Mouse (Mus musculus) stomach, postnatal 0 days (tissue): ENCODE data around the gene Duox1. TPM values are rescaled to one million over a fixed set of nuclear protein-coding genes. Genes with fewer than 3 reads are reported as not detected.
A peak's percentile ranks its signal among the peaks of the same experiment; 100 is the strongest.
"Not testable (repeated sequence)": the region's sequence is repeated elsewhere in the genome, so short reads cannot be mapped to it uniquely, and the experiment has no call there.

ENCODE experiments used
- ATAC-seq: fragments of 200-750 bp; cut with Nextera tagmentation; 2 replicates; pipeline ENCODE4 v1.8.0; 2017; ENCODE audit not compliant: low FRiP score, low TSS enrichment
- DNase-seq: peaks from one replicate; pipeline ENCODE4 v3.0.0-alpha.2; 2016; ENCODE audit warnings: low spot score
- H3K27ac ChIP-seq: fragments of 300-500 bp; sonication (generic); replicated peaks from 2 replicates; pipeline ENCODE4 v1.5.1; 2014; ENCODE audit warnings: mild to moderate bottlenecking, control low read depth
- H3K27me3 ChIP-seq: fragments of 300-500 bp; sonication (generic); 2 replicates; pipeline ENCODE4 v1.6.1; 2014; ENCODE audit warnings: low read length; ENCODE audit not compliant: control insufficient read depth, insufficient read depth
- H3K36me3 ChIP-seq: fragments of 300-500 bp; sonication (generic); 2 replicates; pipeline ENCODE4 v1.6.1; 2014; ENCODE audit warnings: low read length, mixed read lengths; ENCODE audit not compliant: control insufficient read depth, insufficient read depth
- H3K4me1 ChIP-seq: fragments of 300-500 bp; sonication (generic); replicated peaks from 2 replicates; pipeline ENCODE4 v1.6.1; 2014; ENCODE audit warnings: antibody characterized with exemption; ENCODE audit not compliant: control insufficient read depth, insufficient read depth
- H3K4me2 ChIP-seq: fragments of 300-500 bp; sonication (generic); replicated peaks from 2 replicates; pipeline ENCODE4 v1.6.1; 2014; ENCODE audit warnings: low read depth, mild to moderate bottlenecking, control low read depth, moderate library complexity
- H3K4me3 ChIP-seq: fragments of 300-500 bp; sonication (generic); 2 replicates; pipeline ENCODE4 v1.5.1; 2014; ENCODE audit warnings: low read depth, low read length, control low read depth
- H3K9ac ChIP-seq: fragments of 300-500 bp; sonication (generic); 2 replicates; pipeline ENCODE4 v1.6.1; 2014; ENCODE audit warnings: mild to moderate bottlenecking, low read length, control low read depth, mixed read lengths
- H3K9me3 ChIP-seq: fragments of 300-500 bp; sonication (generic); 2 replicates; pipeline ENCODE4 v1.6.1; 2016; ENCODE audit warnings: low read length; ENCODE audit not compliant: control insufficient read depth
- CTCF ChIP-seq: IDR thresholded peaks from 2 replicates; pipeline ENCODE4 v1.5.1; 2016; ENCODE audit warnings: antibody characterized with exemption, low read depth, mild to moderate bottlenecking, moderate library complexity
- EP300 ChIP-seq: optimal IDR thresholded peaks from 2 replicates; pipeline ENCODE3; 2016; ENCODE audit warnings: antibody characterized with exemption
- WGBS: fragments of 180-500 bp; shearing (Covaris S2); extraction: QIAGEN DNeasy Blood & Tissue Kit; methylation state at CpG from one replicate; pipeline ENCODE4 v1.1.7; 2014; 5-methylcytosine and 5-hydroxymethylcytosine counted together
- polyA plus RNA-seq: library from polyadenylated mRNA; unstranded; fragments of >200 nt; fragmentation: Nextera tagmentation; extraction: Ambion mirVana; gene quantifications from 2 replicates; pipeline ENCODE4 v1.2.1, GENCODE M21; 2015

Gene Duox1
- polyA plus RNA-seq, 1 experiment from 2014 or later: 3.5 TPM

DNA sequence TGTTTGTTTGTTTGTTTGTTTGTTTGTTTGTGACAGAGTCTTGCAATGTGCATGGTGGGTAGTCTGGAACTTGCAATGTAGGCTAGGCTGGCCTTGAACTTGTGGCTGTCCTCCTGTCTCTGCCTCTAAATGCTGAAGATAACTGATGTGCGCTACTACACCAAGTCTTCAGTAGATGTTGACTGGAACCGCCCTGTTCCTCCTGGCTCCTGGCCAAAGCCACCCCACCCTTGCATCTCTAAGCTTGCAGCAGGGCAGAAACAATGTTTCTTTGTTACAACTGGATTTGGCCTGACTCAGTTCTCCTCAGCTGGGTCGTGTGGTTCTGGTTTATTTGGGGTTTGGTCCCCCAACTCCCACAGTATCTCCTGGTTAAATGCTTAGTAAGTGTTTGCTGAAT lies 18.7 kb downstream of the Duox1 start:
- ATAC-seq: peak; percentile 34

DNA sequence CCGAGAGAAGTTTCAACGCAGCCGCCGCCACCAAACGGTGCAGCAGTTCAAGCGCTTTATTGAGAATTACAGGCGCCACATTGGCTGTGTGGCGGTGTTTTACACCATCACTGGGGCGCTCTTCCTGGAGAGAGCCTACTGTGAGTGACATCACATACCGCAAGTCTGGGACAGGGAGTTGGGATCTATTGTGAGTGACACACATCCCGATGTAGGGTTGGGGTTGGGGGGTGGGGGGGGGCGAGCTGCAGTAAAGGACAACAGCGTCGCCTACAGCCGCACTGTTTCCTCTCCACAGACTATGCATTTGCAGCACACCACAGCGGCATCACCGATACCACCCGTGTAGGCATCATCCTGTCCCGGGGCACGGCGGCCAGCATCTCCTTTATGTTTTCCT lies 21.8 kb downstream of the Duox1 start:
- ATAC-seq: no peak
- no peak overlapping the region for H3K27ac ChIP-seq
- no peaks in the 10 kb centered on the region for H3K9me3 ChIP-seq
- 60% methylated on average over 21 of the region's 21 CpGs for WGBS
- no peaks in the 10 kb centered on the region for H3K4me1 ChIP-seq
- TF ChIP-seq CTCF (no peak), EP300 (no peak)
- DNase-seq: no peak
- H3K4me2 ChIP-seq: no peak overlapping the region
- H3K4me3 ChIP-seq: no peak overlapping the region
- H3K27me3 ChIP-seq: no peaks in the 10 kb centered on the region; the same call in 1 of the 2 replicates
- H3K36me3 ChIP-seq: no peaks in the 10 kb centered on the region
- no peak overlapping the region for H3K9ac ChIP-seq

More for the DNA sequence above, 18.7 kb downstream of the Duox1 start:
- no peak overlapping the region for H3K27ac ChIP-seq
- H3K4me3 ChIP-seq: no peak overlapping the region
- WGBS: 36% methylated on average over 3 of the region's 3 CpGs
- H3K9ac ChIP-seq: no peak overlapping the region
- no peaks in the 10 kb centered on the region; the same call in 1 of the 2 replicates for H3K27me3 ChIP-seq
- H3K9me3 ChIP-seq: no peaks in the 10 kb centered on the region
- H3K4me2 ChIP-seq: no peak overlapping the region
- no peaks in the 10 kb centered on the region for H3K4me1 ChIP-seq
- TF ChIP-seq CTCF: no peak
- TF ChIP-seq EP300: no peak
- DNase-seq: peak; percentile 65
- no peaks in the 10 kb centered on the region for H3K36me3 ChIP-seq

DNA sequence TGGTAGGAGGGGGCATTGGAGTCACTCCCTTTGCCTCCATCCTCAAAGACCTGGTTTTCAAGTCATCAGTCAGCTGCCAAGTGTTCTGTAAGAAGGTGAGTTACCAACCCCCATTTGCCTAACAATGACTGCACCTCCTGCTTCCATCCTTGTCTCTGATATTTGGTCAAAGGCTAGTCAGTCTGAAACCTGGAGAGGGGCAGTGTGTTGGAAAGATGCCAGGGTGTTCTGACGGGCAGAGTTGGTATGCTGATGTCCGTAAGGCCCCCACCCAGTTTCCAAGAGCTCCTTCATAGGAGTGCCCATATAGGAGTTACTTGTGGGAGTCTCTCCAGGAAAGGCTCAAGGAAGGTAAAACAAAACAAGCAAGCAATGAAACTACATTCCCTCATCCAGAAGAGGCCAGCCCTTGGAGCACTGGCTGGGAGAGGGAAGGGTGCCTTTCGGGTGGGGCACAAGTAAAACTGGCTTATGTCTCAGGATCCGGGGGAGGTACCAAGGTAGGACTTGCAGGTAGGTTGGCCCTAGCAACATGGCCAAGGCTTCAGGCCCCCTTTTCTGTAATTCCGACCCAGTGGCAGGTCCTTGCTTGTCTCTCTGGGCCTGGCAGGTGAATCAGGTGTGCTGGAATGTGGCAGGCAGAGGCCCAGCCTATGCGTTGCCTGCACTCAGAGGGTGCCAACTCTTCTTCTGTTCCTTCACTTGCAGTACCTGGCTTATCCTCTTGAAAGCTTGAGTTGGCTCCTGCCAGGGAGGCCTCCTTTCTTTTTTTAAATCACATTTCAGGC lies 29.8 kb downstream of the Duox1 start:
- Histone ChIP-seq H3K27me3 (no peaks in the 10 kb centered on the region), H3K4me2 (no peak overlapping the region), H3K36me3 (no peaks in the 10 kb centered on the region), H3K4me1 (0 out of 2 replicates have a peak, but pooled peaks cover 2% of the 10 kb centered on the region), H3K27ac (peak overlapping the region; percentile 75), H3K4me3 (no peak overlapping the region), H3K9me3 (no peaks in the 10 kb centered on the region), H3K9ac (no peak overlapping the region)
- peak; percentile 55 for ATAC-seq
- peak; percentile 48 for TF ChIP-seq CTCF
- TF ChIP-seq EP300: peak; percentile 73
- peak; percentile 29 for DNase-seq
- 70% methylated on average over 6 of the region's 6 CpGs for WGBS

DNA sequence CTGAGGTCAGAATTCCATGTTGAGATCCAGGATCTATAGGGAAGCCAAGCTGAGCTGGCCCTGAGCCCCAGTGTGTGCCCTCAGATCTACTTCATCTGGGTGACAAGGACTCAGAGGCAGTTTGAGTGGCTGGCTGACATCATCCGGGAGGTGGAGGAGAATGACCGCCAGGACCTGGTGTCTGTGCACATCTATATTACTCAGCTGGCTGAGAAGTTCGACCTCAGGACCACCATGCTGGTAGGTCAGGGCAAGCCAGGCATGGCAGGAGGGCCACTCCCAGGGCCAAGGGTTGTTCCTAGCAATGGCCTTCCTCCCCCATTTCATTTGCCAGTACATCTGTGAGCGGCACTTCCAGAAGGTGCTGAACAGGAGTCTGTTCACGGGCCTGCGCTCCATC lies 30.7 kb downstream of the Duox1 start:
- WGBS: 81% methylated on average over 6 of the region's 6 CpGs

DNA sequence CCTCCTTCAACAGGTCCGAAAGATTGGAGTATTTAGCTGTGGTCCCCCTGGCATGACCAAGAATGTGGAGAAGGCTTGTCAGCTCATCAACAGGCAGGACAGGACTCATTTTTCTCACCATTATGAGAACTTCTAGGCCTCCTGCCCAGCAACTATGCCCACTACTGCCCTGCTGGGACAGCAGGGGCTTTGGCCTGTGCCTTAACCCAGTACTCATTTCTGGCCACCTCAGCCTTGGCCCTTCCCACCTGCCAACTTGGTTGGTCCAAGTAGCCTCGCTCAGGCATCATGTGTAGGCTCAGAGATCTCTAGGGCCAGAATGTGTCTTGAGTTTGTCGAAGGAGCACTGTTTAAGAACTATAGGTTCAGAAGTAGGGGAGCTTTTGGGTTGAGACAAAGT lies 31.8 kb downstream of the Duox1 start:
- TF ChIP-seq CTCF (no peak), EP300 (no peak)
- no peaks in the 10 kb centered on the region for H3K36me3 ChIP-seq
- H3K27me3 ChIP-seq: no peaks in the 10 kb centered on the region
- peaks cover 7% of the 10 kb centered on the region; the same call in 1 of the 2 replicates for H3K4me1 ChIP-seq
- H3K9me3 ChIP-seq: no peaks in the 10 kb centered on the region
- no peak overlapping the region for H3K9ac ChIP-seq
- no peak overlapping the region for H3K4me3 ChIP-seq
- DNase-seq: no peak
- H3K4me2 ChIP-seq: no peak overlapping the region
- no peak for ATAC-seq
- H3K27ac ChIP-seq: no peak overlapping the region
- 94% methylated on average over 3 of the region's 3 CpGs for WGBS

More for the DNA sequence above, 30.7 kb downstream of the Duox1 start:
- H3K4me3 ChIP-seq, H3K9ac ChIP-seq, ATAC-seq, H3K9me3 ChIP-seq, DNase-seq, H3K4me2 ChIP-seq, H3K27me3 ChIP-seq, H3K4me1 ChIP-seq, H3K36me3 ChIP-seq: not testable (repeated sequence)
- peak overlapping the region; percentile 75 for H3K27ac ChIP-seq

DNA sequence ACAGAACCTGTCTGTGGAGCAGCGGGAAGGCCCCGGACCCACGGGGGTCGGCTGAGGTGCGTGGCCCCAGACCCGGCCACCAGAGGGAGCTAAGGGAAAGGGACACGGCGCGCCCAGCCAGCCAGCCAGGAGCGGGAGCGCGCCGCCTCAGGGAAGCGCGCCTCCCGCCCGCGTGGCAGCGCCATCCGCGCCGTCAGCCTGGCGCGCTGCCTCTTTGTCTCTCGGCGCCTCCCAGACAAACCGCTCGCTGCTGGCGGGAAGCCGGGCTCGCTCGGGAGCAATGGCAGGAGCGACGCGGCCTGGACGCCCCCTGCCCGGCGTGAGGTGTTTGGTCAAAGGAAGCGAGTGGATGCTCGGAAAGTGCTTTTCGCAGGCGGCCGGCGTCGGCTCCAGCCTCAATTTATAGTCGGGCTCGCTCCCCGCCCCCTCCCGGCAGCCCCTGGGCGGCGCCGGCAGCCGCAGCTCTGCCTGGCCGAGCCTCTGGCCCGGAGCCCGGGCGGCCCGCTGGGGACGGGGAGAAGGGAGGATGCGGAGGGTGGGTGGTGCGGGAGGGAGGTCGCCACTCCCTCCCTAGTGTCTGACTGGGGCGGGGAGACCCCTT lies 33.2 kb downstream of the Duox1 start:
- H3K4me2 ChIP-seq: peak overlapping the region; percentile 75
- peak; percentile 86 for DNase-seq

More for the DNA sequence above, 33.2 kb downstream of the Duox1 start:
- Histone ChIP-seq H3K9ac (peak overlapping the region; percentile 75), H3K27me3 (no peaks in the 10 kb centered on the region), H3K9me3 (no peaks in the 10 kb centered on the region), H3K36me3 (no peaks in the 10 kb centered on the region), H3K27ac (peak overlapping the region; percentile 96), H3K4me3 (peak overlapping the region; percentile 68), H3K4me1 (peaks cover 7% of the 10 kb centered on the region; the same call in 1 of the 2 replicates)
- ATAC-seq: peak; percentile 80
- TF ChIP-seq EP300 (no peak), CTCF (peak; percentile 83)
- 0% methylated on average over 40 of the region's 63 CpGs for WGBS
